Mouse (Mus musculus) heart, embryonic 15.5 days (tissue): Measurements from ENCODE around the gene Ndufs3. TPM values are rescaled to one million over a fixed set of nuclear protein-coding genes. Genes with fewer than 3 reads are reported as not detected.

Source experiments
- ATAC-seq: fragments of 200-750 bp; cut with Nextera tagmentation; replicated peaks from 2 replicates; pipeline ENCODE4 v1.8.0; 2017; ENCODE audit warnings: low read depth, moderate TSS enrichment; ENCODE audit not compliant: insufficient number of reproducible peaks, insufficient read depth, low FRiP score
- H3K27ac ChIP-seq: fragments of 300-500 bp; sonication (generic); 2 replicates; pipeline ENCODE4 v1.5.1; 2015; ENCODE audit warnings: mild to moderate bottlenecking, inconsistent platforms
- H3K27me3 ChIP-seq: fragments of 300-500 bp; sonication (generic); 2 replicates; pipeline ENCODE4 v1.6.1; 2015; ENCODE audit warnings: inconsistent platforms
- H3K36me3 ChIP-seq: fragments of 300-500 bp; sonication (generic); 2 replicates; pipeline ENCODE4 v1.6.1; 2015; ENCODE audit warnings: mild to moderate bottlenecking, inconsistent platforms
- H3K4me1 ChIP-seq: fragments of 300-500 bp; sonication (generic); replicated peaks from 2 replicates; pipeline ENCODE4 v1.6.1; 2015; ENCODE audit warnings: inconsistent platforms
- H3K4me2 ChIP-seq: fragments of 300-500 bp; sonication (generic); 2 replicates; pipeline ENCODE4 v1.6.1; 2015; ENCODE audit warnings: inconsistent platforms, mild to moderate bottlenecking, moderate library complexity
- H3K4me3 ChIP-seq: fragments of 300-500 bp; sonication (generic); 2 replicates; pipeline ENCODE4 v1.5.1; 2015; ENCODE audit warnings: mild to moderate bottlenecking, inconsistent platforms
- H3K9ac ChIP-seq: fragments of 300-500 bp; sonication (generic); 2 replicates; pipeline ENCODE4 v1.6.1; 2015; ENCODE audit warnings: mild to moderate bottlenecking, inconsistent platforms
- H3K9me3 ChIP-seq: fragments of 300-500 bp; sonication (generic); replicated peaks from 2 replicates; pipeline ENCODE4 v1.6.1; 2016; ENCODE audit warnings: inconsistent platforms
- WGBS: fragments of 180-500 bp; shearing (Covaris S2); methylation state at CpG from one replicate; pipeline ENCODE4 v1.1.7; 2015; ENCODE audit warnings: mixed read lengths; 5-methylcytosine and 5-hydroxymethylcytosine counted together
- polyA plus RNA-seq: library from polyadenylated mRNA; unstranded; fragments of >200 nt; fragmentation: Nextera tagmentation; extraction: Ambion mirVana; gene quantifications from 2 replicates; pipeline ENCODE4 v1.2.1, GENCODE M21; 2015

Gene Ndufs3
- polyA plus RNA-seq, result 355 and 388 TPM in 2 replicates

DNA sequence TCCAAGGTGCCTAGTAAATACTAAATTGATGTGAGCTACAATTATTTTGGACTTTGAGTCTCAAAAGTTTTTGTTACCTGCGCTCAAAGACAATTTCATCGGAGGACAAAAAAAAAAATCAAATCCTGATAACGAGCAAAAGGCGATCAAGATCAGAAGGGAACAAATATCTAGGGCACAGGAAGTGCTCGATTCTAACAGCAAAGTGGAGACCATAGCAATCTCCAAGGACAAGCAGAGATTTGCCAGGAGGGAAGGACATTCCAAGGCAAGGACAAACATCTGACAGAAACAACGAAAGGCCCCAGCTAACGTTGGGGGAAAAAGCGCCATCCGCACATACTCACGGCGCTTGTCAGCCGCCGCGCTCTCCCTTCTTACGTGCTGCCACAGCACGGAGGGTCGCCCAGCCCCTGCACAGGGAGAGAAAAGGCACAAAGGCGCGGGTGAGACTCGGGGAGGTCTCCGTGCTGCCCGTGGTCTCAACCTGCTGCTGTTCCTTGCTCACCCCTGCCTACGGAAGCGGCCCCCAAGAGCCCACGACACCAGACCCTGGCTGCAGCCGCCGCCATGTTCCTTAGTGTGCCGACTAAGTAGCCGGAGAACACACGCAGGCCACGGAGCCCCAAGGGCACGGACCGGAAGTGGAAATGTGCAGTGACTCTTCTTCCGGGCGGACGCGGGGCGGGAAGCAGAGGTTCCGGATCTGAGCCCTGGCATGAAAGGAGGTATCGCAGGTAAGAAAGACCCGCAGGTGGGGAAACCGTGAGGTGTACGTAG, at the start of gene Ndufs3, which contains the start of gene Kbtbd4:
Gene Ndufs3 (minus strand): TSS at position 752 of the 780 bp plus-strand sequence.
Gene Kbtbd4 (plus strand): TSS at position 665 of the 780 bp plus-strand sequence.
- H3K27me3 ChIP-seq, result no peaks in the 10 kb centered on the region
- ATAC-seq, result peak; percentile 89
- H3K9me3 ChIP-seq, result no peaks in the 10 kb centered on the region
- peak within 1 kb of the TSS; percentile 93 for H3K27ac ChIP-seq
- H3K9ac ChIP-seq, result peak within 1 kb of the TSS; percentile 85
- under 1% methylated on average over 43 of the region's 43 CpGs for WGBS
- H3K4me2 ChIP-seq, result peak within 1 kb of the TSS; percentile 73
- H3K4me1 ChIP-seq, result peaks cover 30% of the 10 kb centered on the region
- H3K36me3 ChIP-seq, result peaks cover 44% of the 10 kb centered on the region
- H3K4me3 ChIP-seq, result peak within 1 kb of the TSS; percentile 83

- Histone ChIP-seq H3K9ac (no peak overlapping the region), H3K4me1 (peaks cover 24% of the 10 kb centered on the region), H3K36me3 (no peaks in the 10 kb centered on the region; the same call in 1 of the 2 replicates), H3K4me3 (no peak overlapping the region), H3K9me3 (no peaks in the 10 kb centered on the region), H3K27ac (no peak overlapping the region), H3K27me3 (no peaks in the 10 kb centered on the region), H3K4me2 (no peak overlapping the region)
- 51% methylated on average over 3 of the region's 3 CpGs for WGBS
- no peak for ATAC-seq
Measured at GRCm38 (mm10) chr2:90953461-90953860, 48.8 kb upstream of the Ndufs3 start.

- 0 out of 2 replicates have a peak, but pooled peaks have one; percentile 22 for ATAC-seq
Measured at GRCm38 (mm10) chr2:90950582-90951194, 46.1 kb upstream of the Ndufs3 start.

DNA sequence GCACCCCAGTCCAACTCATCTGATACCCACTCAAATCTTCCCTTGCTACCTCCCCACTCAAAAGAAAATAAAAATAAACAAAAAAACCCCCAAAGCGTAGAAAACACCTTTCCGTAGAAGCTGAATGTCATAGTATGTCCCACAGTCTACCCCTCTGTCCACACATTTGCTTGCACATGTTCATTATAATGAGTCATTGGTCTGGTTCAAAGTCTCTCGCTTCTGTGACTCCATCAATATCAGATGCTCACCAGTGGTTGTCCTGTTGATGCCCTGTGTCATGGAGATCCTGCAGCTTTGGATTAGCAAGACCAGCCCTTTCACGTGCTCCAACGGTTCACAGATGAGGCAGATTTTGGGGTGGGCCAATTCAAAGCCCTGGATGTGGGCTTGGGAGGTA, 45.5 kb upstream of the Ndufs3 start:
- no peaks in the 10 kb centered on the region for H3K36me3 ChIP-seq
- H3K4me2 ChIP-seq, result no peak overlapping the region
- H3K9me3 ChIP-seq, result no peaks in the 10 kb centered on the region
- no peak overlapping the region for H3K9ac ChIP-seq
- no peak overlapping the region for H3K27ac ChIP-seq
- H3K27me3 ChIP-seq, result no peaks in the 10 kb centered on the region
- whole genome bisulfite sequencing, result 81% methylated on average over 5 of the region's 5 CpGs
- no peak overlapping the region for H3K4me3 ChIP-seq
- no peak for ATAC-seq
- H3K4me1 ChIP-seq, result peaks cover 17% of the 10 kb centered on the region

More at GRCm38 (mm10) chr2:90950582-90951194, 46.1 kb upstream of the Ndufs3 start:
- Histone ChIP-seq H3K36me3 (no peaks in the 10 kb centered on the region), H3K27me3 (no peaks in the 10 kb centered on the region), H3K27ac (no peak overlapping the region), H3K4me1 (peaks cover 20% of the 10 kb centered on the region), H3K9me3 (no peaks in the 10 kb centered on the region), H3K4me2 (no peak overlapping the region), H3K9ac (no peak overlapping the region), H3K4me3 (no peak overlapping the region)

DNA sequence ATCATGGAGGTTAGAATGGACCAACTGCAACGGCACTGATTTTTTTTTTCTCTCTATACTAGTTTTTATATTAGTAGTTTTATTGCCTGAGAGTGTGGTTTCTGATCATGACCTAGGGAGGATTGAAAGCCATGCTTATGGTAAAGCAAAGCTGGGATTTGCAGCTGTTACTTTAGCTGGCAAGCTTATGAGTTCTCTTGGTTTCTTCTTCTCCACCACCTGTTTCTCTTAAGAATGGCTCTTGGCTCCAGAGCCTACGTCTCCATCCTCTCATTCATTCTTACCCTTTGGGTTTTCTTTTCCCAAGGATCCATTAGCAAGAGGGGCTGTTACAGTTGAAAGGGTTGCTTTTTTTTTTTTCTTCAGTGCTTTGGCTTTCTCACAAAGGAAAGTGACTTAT, 37.1 kb upstream of the Ndufs3 start:
- H3K9me3 ChIP-seq, result no peaks in the 10 kb centered on the region
- no peak overlapping the region for H3K27ac ChIP-seq
- H3K4me3 ChIP-seq, result peak overlapping the region; percentile 99
- peak overlapping the region; percentile 76 for H3K4me2 ChIP-seq
- ATAC-seq, result no peak
- H3K4me1 ChIP-seq, result peaks cover 29% of the 10 kb centered on the region
- no peaks in the 10 kb centered on the region for H3K27me3 ChIP-seq
- H3K9ac ChIP-seq, result peak overlapping the region; percentile 98; the same call in 1 of the 2 replicates
- WGBS, result 53% methylated on average over 2 of the region's 2 CpGs
- no peaks in the 10 kb centered on the region for H3K36me3 ChIP-seq

DNA sequence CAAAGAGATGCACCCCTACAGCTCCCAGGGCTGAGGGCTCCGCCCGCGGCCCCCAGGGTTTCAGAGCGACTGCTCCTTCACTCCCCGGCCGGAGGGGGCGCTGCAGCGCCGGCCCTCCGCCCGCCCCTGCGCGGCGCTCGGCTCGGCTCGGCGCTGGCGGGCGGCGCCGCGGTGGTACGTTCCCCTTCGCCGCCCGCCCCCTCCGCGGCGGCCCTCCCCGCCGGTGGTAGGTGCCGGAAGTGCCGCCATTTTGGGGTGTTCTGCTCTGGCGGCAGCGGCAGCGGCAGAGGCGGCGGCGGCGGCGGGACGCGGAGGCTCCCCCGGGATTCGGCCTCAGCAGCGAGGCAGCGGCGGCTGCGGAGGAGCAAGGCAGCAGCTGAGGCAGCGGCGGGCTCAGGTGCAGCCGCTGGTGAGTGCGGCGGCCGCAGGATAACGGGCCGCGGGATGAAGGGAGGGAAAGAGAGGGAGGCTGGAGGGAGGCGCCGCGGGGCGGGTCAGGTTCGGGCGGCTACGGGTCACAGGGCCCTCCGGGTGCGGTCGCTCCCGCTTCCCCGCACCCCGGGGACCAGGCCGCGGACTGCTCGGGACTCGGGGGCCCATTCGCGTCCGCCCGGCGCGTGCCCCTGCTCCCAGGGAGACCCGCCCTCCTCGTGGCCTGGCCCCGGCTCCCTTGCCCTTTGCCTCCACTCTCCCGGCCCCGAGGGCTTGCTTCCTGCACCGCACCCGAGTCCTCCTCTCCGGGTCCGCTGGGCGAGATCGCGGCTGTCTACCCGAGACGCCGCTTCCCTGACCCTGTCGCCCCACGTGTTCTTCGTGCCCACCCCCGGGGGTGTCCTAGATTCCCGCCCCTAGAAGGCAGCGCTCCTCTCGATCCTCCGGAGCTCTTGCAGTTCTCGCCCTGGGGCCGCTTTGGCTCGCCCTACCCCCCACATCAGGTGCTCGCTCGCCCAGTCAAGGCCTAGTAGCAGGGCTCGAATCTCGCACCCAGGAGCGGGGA, 35.9 kb upstream of the Ndufs3 start, which contains the start of gene Celf1:
Gene Celf1 (plus strand): TSS at position 150 of the 997 bp plus-strand sequence.
- WGBS, result under 1% methylated on average over 105 of the region's 113 CpGs
- peaks cover 29% of the 10 kb centered on the region for H3K4me1 ChIP-seq
- no peaks in the 10 kb centered on the region for H3K9me3 ChIP-seq
- H3K36me3 ChIP-seq, result no peaks in the 10 kb centered on the region
- peak within 1 kb of the TSS; percentile 97 for H3K27ac ChIP-seq
- H3K4me2 ChIP-seq, result peak within 1 kb of the TSS; percentile 76
- peak within 1 kb of the TSS; percentile 98 for H3K9ac ChIP-seq
- peak within 1 kb of the TSS; percentile 99 for H3K4me3 ChIP-seq
- ATAC-seq, result peak; percentile 93
- H3K27me3 ChIP-seq, result no peaks in the 10 kb centered on the region

DNA sequence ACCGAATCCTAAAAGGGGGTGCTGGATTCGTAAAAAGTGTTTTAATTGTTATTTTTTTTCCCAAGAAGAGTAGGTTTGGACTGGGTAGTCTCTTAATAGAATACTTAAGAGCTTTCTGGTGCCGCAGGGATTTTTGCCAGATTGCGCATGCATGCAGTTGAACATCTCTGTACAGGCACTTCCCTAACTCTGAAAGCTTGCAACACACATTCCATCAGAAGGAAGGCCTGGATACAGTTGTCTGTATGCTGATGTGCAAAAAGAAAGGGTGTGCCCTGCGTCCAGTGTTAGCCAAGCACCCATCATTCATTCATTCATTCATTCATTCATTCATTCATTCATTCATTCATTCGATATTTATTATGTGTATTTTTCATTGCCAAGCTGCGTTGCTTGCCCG, 35.1 kb upstream of the Ndufs3 start:
- H3K4me1 ChIP-seq, result peaks cover 29% of the 10 kb centered on the region
- 43% methylated on average over 8 of the region's 8 CpGs for WGBS
- no peaks in the 10 kb centered on the region for H3K36me3 ChIP-seq
- no peaks in the 10 kb centered on the region for H3K27me3 ChIP-seq
- H3K4me2 ChIP-seq, result peak overlapping the region; percentile 76
- no peak for ATAC-seq
- H3K9ac ChIP-seq, result peak overlapping the region; percentile 98
- H3K4me3 ChIP-seq, result peak overlapping the region; percentile 99
- H3K27ac ChIP-seq, result peak overlapping the region; percentile 97
- no peaks in the 10 kb centered on the region for H3K9me3 ChIP-seq

DNA sequence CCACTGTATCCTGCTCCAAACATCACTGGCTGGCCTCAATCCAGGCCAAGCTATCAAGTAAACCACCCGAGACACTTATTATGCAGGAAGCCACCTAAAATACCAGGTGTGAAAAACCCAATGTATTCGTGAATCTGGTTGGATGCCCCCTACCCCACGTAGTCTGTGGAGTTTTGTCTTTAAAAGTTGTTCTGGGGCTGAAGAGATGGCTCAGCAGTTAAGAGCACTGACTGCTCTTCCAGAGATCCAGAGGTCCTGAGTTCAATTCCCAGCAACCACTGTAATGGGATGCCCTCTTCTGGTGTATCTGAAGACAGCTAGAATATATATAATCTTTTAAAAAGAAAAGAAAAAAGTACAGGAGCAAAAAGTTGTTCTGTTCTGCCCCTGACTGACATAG, 33.7 kb upstream of the Ndufs3 start:
- no peaks in the 10 kb centered on the region for H3K36me3 ChIP-seq
- 66% methylated on average over 3 of the region's 3 CpGs for WGBS
- H3K27me3 ChIP-seq, result no peaks in the 10 kb centered on the region
- no peak overlapping the region for H3K9ac ChIP-seq
- H3K27ac ChIP-seq, result no peak overlapping the region
- H3K4me1 ChIP-seq, result peaks cover 26% of the 10 kb centered on the region
- H3K9me3 ChIP-seq, result no peaks in the 10 kb centered on the region
- H3K4me3 ChIP-seq, result no peak overlapping the region
- no peak overlapping the region for H3K4me2 ChIP-seq
- ATAC-seq, result no peak

- no peaks in the 10 kb centered on the region for H3K27me3 ChIP-seq
- no peak overlapping the region for H3K27ac ChIP-seq
- H3K4me1 ChIP-seq, result no peaks in the 10 kb centered on the region
- H3K36me3 ChIP-seq, result no peaks in the 10 kb centered on the region
- H3K4me2 ChIP-seq, result no peak overlapping the region
- ATAC-seq, result no peak
- H3K4me3 ChIP-seq, result no peak overlapping the region
- no peak overlapping the region for H3K9ac ChIP-seq
- WGBS, result 61% methylated on average over 2 of the region's 2 CpGs
- H3K9me3 ChIP-seq, result no peaks in the 10 kb centered on the region
Measured at GRCm38 (mm10) chr2:90932273-90932672, 27.6 kb upstream of the Ndufs3 start.

DNA sequence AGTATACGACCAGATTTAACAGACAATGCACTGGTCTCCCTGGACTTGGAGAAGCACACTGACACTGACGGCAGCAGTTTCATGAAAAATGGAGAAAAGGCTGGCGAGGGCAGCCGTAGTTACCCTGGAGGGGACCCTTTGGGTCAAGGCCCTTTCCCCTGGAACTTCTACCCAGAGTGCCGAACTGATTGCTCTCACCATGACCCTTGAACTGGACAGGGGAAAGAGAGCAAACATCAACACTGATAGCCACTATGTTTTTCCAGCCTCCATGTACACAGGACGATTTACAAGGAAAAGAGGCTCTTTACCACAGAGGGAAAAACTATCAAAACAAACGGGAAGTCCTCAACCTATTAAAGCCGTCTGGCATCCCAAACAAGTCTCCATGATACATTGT, 27.2 kb upstream of the Ndufs3 start:
- Histone ChIP-seq H3K4me1 (no peaks in the 10 kb centered on the region), H3K4me3 (no peak overlapping the region), H3K9me3 (no peaks in the 10 kb centered on the region), H3K4me2 (no peak overlapping the region), H3K27ac (no peak overlapping the region), H3K36me3 (no peaks in the 10 kb centered on the region), H3K9ac (no peak overlapping the region), H3K27me3 (no peaks in the 10 kb centered on the region)
- 72% methylated on average over 8 of the region's 8 CpGs for WGBS
- ATAC-seq, result no peak

DNA sequence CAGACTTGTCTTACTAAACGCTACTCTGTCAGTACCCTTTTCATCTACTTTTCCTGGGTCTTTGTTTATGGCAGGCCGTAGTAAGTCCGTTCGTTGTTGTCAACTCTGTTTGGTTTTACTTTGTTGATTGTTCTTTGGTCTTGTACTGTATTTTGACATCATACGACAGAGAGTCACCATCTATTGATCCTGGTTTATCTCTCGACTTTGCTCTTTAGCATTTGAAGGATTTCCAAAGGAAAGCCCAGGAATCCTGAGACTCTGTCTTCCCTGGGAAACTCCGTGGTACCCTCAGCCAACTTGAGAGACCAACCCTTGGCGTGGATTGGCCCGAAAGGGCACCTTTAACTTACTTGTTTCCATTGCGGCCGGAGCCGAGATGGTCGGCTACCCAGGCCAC, 23.9 kb upstream of the Ndufs3 start:
- Histone ChIP-seq H3K9ac (no peak overlapping the region), H3K4me2 (no peak overlapping the region), H3K36me3 (no peaks in the 10 kb centered on the region), H3K27me3 (no peaks in the 10 kb centered on the region), H3K27ac (no peak overlapping the region), H3K9me3 (no peaks in the 10 kb centered on the region), H3K4me3 (no peak overlapping the region), H3K4me1 (no peaks in the 10 kb centered on the region)
- ATAC-seq, result no peak
- 85% methylated on average over 13 of the region's 13 CpGs for WGBS
